Mouse (Mus musculus) lung, adult 2 months (tissue): ENCODE measurements at regions not wholly inside any gene's neighbourhood (a gene's known extent, or its start where the extent isn't known, plus 50 kb on each side); places are given as distances from the start of the nearest gene placed in this dataset.

Experiments
- CTCF ChIP-seq: fragments of 200-500 bp; IDR thresholded peaks from 2 replicates; pipeline ENCODE4 v1.5.1; 2011; ENCODE audit warnings: mild to moderate bottlenecking, low read length, control low read depth; ENCODE audit not compliant: insufficient read depth
- POLR2A ChIP-seq: fragments of 200-500 bp; IDR thresholded peaks from 2 replicates; pipeline ENCODE4 v1.6.1; 2011; ENCODE audit warnings: low read depth, mild to moderate bottlenecking, control low read depth, low read length, borderline replicate concordance; ENCODE audit errors: extremely low read depth

DNA sequence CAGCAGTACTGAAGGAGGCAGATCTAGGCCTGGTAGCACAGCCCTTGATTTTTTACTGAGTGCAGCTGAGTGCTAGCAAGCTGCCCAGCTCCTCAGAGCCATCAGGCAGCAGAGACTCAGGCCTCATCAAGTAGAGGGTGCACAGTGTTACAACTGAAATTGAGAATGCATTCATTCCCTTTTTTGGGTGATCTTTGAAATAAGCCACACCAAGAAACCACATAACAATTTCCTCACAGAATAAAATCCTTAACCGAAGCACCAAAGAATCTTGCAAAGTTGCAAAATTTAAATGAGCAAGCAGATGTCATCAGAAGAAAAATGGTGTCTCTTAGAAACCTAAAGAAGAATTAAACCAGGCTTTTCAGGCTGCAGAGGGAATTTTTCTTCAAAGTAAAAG is 621.4 kb upstream of the Intu start:
- TF ChIP-seq CTCF (no peak), POLR2A (no peak)
